7 mouse cellular contexts compared by ENCODE assay signal in the genomic region with DNA sequence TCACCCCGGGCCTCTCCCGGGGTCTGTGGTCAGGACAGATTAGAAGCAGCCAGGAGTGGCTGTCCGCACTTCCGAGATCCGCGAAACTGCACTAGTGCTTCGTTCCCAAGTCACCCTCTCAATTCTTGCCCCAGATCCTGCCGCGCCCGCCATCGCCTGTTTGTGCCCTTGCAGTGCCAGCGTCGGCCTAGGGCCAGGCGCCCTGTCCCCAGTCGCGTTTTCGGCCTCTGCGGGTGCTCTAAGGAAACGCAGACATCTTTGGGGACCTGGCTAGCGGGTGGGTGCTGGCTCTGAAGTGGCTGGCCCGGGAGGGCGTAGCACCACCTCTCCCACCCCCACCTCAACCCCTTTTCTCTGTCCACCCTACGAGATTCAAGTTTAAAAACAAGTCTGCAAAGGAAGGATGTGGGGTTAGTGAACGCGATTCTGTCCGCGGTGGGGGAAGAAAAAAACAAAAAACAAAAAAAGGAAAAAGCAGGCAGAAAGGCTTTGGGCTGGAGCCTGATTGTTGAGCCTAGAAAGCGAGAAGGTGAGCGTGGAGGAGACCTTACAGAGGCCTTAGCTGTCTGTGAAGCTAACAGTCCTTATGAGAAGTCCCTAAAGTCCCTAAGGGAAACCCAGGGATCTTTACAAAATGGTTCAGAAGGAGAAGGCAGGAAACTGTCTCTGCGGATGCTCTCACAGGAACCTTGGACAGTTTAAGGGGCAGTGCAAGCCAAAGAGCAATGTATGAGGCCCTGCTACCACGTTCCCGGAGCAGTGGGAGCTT. TPM values are rescaled to one million over a fixed set of nuclear protein-coding genes. Genes with fewer than 3 reads are reported as not detected.
DNase-seq lines count a peak whose midpoint lies in the region; ATAC-seq and TF ChIP-seq lines count a peak whose summit lies in the region.

No protein-coding gene starts in this region.

- H3K4me3 ChIP-seq in lung, embryonic 14.5 days (ENCODE audit: low read depth, low read length) = peak overlapping the region; percentile 46
- peak overlapping the region; percentile 53 for H3K4me3 ChIP-seq in embryonic facial prominence, embryonic 13.5 days
- peak overlapping the region; percentile 20; the same call in 1 of the 2 replicates for H3K4me3 ChIP-seq in intestine, embryonic 14.5 days (ENCODE audit: low read depth, low read length)
- H3K4me3 ChIP-seq in stomach, embryonic 14.5 days (ENCODE audit: low read depth, low read length) = peak overlapping the region; percentile 15

- no peak for TF ChIP-seq CTCF in lung, embryonic 14.5 days (IDR thresholded peaks at IDR 0.05; ENCODE audit: low read depth)

- H3K9me3 ChIP-seq in lung, embryonic 14.5 days (ENCODE audit: low read depth, low read length) = no peaks in the 10 kb centered on the region
- no peaks in the 10 kb centered on the region for H3K9me3 ChIP-seq in embryonic facial prominence, embryonic 13.5 days
- H3K9me3 ChIP-seq in intestine, embryonic 14.5 days (ENCODE audit: control insufficient read depth, low read length) = no peaks in the 10 kb centered on the region
- no peaks in the 10 kb centered on the region for H3K9me3 ChIP-seq in stomach, embryonic 14.5 days (ENCODE audit: control insufficient read depth, low read depth, low read length)

- H3K4me2 ChIP-seq in lung, embryonic 14.5 days = peak overlapping the region; percentile 37
- H3K4me2 ChIP-seq in embryonic facial prominence, embryonic 13.5 days = peak overlapping the region; percentile 94
- peak overlapping the region; percentile 33 for H3K4me2 ChIP-seq in intestine, embryonic 14.5 days (ENCODE audit: low read length)
- H3K4me2 ChIP-seq in stomach, embryonic 14.5 days (replicated peaks; ENCODE audit: low read depth, low read length) = no peak overlapping the region; the same call in 1 of the 2 replicates

- 1% methylated on average over 32 of the region's 32 CpGs for WGBS in lung, embryonic 14.5 days
- 2% methylated on average over 32 of the region's 32 CpGs for WGBS in embryonic facial prominence, embryonic 13.5 days
- 3% methylated on average over 32 of the region's 32 CpGs for WGBS in intestine, embryonic 14.5 days
- WGBS in stomach, embryonic 14.5 days = 3% methylated on average over 32 of the region's 32 CpGs

- no peak for ATAC-seq in lung, embryonic 14.5 days (ENCODE audit: insufficient read depth)
- ATAC-seq in embryonic facial prominence, embryonic 13.5 days (ENCODE audit: insufficient number of reproducible peaks, insufficient read depth, low FRiP score, low TSS enrichment, low read depth) = no peak
- ATAC-seq in intestine, embryonic 14.5 days (replicated peaks; ENCODE audit: low FRiP score, low TSS enrichment, low read depth) = no peak
- ATAC-seq in stomach, embryonic 14.5 days (ENCODE audit: insufficient number of reproducible peaks, insufficient read depth, low FRiP score, low read depth) = no peak

- H3K4me1 ChIP-seq in lung, embryonic 14.5 days (ENCODE audit: insufficient read depth) = no peaks in the 10 kb centered on the region
- peaks cover 50% of the 10 kb centered on the region for H3K4me1 ChIP-seq in embryonic facial prominence, embryonic 13.5 days
- H3K4me1 ChIP-seq in intestine, embryonic 14.5 days (replicated peaks; ENCODE audit: control insufficient read depth, insufficient read depth, low read length) = peaks cover 22% of the 10 kb centered on the region
- peaks cover 19% of the 10 kb centered on the region; the same call in 1 of the 2 replicates for H3K4me1 ChIP-seq in stomach, embryonic 14.5 days (ENCODE audit: control insufficient read depth, insufficient read depth, low read length)

- peak; percentile 5 for DNase-seq in lung, embryonic 14.5 days
- DNase-seq in lung, postnatal 36 days = no peak
- DNase-seq in intestine, embryonic 14.5 days (ENCODE audit: low spot score) = no peak
- DNase-seq in ovary, postnatal 36 days (ENCODE audit: low spot score) = no peak
- no peak for DNase-seq in T-cell, adult 2 months (ENCODE audit: low spot score)

- no peak overlapping the region for H3K27ac ChIP-seq in lung, embryonic 14.5 days (ENCODE audit: low read depth)
- H3K27ac ChIP-seq in embryonic facial prominence, embryonic 13.5 days = no peak overlapping the region
- H3K27ac ChIP-seq in intestine, embryonic 14.5 days (ENCODE audit: low read depth) = no peak overlapping the region
- no peak overlapping the region for H3K27ac ChIP-seq in stomach, embryonic 14.5 days (ENCODE audit: low read length)

- H3K36me3 ChIP-seq in lung, embryonic 14.5 days (ENCODE audit: insufficient read depth) = no peaks in the 10 kb centered on the region
- H3K36me3 ChIP-seq in embryonic facial prominence, embryonic 13.5 days = no peaks in the 10 kb centered on the region
- H3K36me3 ChIP-seq in intestine, embryonic 14.5 days (ENCODE audit: control insufficient read depth, insufficient read depth, low read length) = no peaks in the 10 kb centered on the region
- no peaks in the 10 kb centered on the region for H3K36me3 ChIP-seq in stomach, embryonic 14.5 days (ENCODE audit: control insufficient read depth, insufficient read depth, low read length)

- H3K9ac ChIP-seq in lung, embryonic 14.5 days = no peak overlapping the region
- 0 out of 2 replicates have a peak overlapping the region, but pooled peaks have one; percentile 21 for H3K9ac ChIP-seq in embryonic facial prominence, embryonic 13.5 days
- no peak overlapping the region for H3K9ac ChIP-seq in intestine, embryonic 14.5 days (ENCODE audit: low read length)
- H3K9ac ChIP-seq in stomach, embryonic 14.5 days (replicated peaks; ENCODE audit: low read depth, low read length) = no peak overlapping the region

- H3K27me3 ChIP-seq in lung, embryonic 14.5 days (ENCODE audit: insufficient read depth, low read length) = peaks cover 92% of the 10 kb centered on the region
- peaks cover 97% of the 10 kb centered on the region for H3K27me3 ChIP-seq in embryonic facial prominence, embryonic 13.5 days
- peaks cover 97% of the 10 kb centered on the region for H3K27me3 ChIP-seq in intestine, embryonic 14.5 days (replicated peaks; ENCODE audit: control insufficient read depth, insufficient read depth, low read length)
- H3K27me3 ChIP-seq in stomach, embryonic 14.5 days (ENCODE audit: control insufficient read depth, insufficient read depth, low read length) = peaks cover 71% of the 10 kb centered on the region

RNA-seq across cellular contexts. Expression of a gene that starts 1.4 kb away (rescaled TPM):
- not detected in 2 replicates for polyA plus RNA-seq in lung, embryonic 14.5 days (2014; fragmentation: Nextera tagmentation; extraction: Ambion mirVana)
- 0.56 and 1.2 TPM in 2 replicates for polyA plus RNA-seq in embryonic facial prominence, embryonic 13.5 days (2015; fragmentation: Nextera tagmentation; extraction: Ambion mirVana)
- polyA plus RNA-seq in intestine, embryonic 14.5 days (2014; fragmentation: Nextera tagmentation; extraction: Ambion mirVana) = 0.08 and 0.26 TPM in 2 replicates
- 0.26 and 0.49 TPM in 2 replicates for polyA plus RNA-seq in stomach, embryonic 14.5 days (2014; fragmentation: Nextera tagmentation; extraction: Ambion mirVana)
